Mouse (Mus musculus): ENCODE measurements around the gene Slc9a1.

The Slc9a1 gene

DNA sequence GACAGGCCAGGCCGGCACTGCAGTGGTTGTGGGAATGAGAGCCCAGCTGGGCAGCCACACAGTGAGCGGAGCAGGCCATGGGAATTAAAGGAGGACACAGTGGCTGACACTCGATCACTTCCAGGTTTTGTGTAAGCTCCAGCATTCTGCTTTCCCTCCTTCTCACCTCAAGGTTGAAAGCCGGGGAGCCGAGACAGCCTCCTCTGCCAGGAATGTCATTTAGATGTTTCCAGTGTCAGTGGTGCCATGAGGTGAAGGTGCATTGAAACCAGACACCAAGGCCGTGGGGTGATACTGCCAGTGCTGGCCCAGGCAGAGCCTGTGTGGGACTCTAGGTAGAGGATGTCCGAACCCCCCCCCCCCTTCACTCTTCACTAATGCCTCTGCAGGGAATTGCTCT lies 30.6 kb downstream of the Slc9a1 start:
- peak in 1 of 2 experiments; percentile 66 for DNase-seq (ENCODE audit: inconsistent age in 2 of 2, low spot score in 1 of 2)

DNA sequence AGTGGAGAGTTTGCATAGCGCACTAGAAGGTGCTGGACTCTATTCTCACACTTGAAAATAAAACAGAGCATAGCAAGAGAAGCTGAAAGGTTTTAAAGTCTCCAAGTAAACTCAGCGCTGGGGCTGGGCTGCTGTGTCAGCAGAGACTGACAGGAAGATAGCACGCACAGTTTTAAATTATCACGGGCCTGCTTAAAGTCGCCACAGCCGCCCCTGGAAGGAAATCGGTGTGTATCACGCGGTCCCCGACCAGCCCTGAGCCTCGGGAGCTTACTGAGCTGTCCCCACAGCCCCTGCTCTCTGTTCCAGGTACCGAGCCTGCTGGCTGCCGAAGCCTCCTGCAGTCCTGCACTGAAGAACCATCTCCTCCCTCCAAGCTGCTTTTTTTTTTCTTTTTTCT lies 32.5 kb downstream of the Slc9a1 start:
- DNase-seq (ENCODE audit: inconsistent age in 2 of 2, low spot score in 1 of 2) = no peak

DNA sequence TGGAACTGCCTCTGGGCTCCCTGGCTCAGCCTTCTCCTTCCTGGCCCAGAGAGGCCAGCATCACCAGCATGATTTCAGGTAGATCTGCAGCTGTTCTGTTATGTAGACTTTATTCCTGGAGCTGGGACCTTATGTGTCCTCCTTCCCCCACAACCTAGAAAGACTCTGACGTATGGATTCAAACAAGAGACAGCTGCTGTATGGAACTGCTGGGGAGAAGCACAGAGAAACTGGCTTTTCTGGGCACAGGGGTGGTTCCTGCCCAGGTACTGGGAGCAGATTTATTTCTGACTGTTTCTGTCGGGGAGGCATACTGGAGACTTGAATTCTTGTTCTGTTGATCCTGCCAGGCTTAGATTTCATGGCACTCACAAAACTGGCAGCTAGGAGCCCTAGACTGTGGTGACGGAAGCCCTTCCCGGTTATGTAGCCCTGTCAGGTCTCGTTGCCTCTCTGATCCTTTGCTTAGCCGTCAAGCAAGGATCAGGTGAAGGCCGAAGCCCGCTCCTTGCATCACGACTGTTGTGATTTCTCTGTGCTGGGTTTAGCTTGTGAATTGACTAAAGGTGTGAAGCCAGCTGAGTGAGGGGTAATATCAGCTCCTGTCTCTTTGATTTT lies 34.2 kb downstream of the Slc9a1 start:
- peak in 1 of 2 experiments; percentile 44 for DNase-seq (ENCODE audit: inconsistent age in 2 of 2, low spot score in 1 of 2)

DNA sequence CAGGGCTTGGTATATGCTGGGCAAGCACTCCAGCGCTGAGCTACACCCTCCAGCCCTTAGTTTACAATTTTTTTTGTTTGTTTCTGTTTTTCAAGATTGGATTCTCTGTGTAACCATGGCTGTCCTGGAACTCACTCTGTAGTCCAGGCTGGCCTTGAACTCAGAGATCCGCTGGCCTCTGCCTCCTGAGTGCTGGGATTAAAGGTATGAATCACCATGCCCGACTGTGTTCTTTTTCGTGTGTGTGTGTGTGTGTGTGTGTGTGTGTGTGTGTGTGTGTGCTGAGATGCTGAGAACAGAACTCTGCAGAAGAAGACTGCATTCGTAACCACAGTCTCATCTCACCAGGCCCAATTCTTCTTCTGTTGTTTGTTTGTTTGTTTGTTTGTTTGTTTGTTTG lies 34.8 kb downstream of the Slc9a1 start:
- peak in 1 of 2 experiments; percentile 70 for DNase-seq (ENCODE audit: inconsistent age in 2 of 2, low spot score in 1 of 2)

DNA sequence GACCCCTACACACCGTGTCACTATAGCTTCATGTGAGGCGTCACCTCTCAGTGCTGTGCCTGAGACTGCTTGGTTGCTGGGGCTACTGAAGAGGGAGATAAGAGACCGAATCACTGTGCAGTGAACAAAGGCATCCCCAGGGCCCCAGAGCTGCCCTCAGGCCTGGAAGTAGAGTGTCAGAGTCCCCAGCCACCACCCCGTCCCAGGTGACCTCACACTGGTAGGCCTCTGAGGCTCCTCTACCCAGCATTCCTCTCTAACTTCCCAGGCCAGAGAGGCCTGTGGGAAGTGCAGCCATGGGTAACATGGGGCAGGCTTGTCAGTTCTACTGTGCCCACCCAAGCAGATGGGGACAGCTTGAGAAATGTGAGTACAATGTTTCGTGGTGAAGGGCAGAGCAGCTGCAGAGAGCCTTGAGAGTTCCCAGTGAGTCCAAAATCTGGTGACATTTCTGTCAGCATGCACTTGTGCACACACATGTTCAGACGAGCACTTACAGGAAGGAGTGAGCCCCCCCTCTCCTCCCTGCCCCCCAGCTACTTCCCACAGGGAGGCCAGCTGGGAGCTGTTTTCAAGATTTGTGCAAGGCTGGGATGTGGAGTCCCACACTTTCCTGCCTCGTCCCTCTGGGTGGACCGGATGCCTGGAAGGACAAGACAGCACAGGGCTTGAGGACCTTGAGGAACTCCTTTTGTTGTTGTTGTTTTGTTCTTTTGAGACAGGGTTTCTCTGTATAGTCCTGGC lies 37.0 kb downstream of the Slc9a1 start:
- peak in 1 of 2 experiments; percentile 63 for DNase-seq (ENCODE audit: inconsistent age in 2 of 2, low spot score in 1 of 2)

DNA sequence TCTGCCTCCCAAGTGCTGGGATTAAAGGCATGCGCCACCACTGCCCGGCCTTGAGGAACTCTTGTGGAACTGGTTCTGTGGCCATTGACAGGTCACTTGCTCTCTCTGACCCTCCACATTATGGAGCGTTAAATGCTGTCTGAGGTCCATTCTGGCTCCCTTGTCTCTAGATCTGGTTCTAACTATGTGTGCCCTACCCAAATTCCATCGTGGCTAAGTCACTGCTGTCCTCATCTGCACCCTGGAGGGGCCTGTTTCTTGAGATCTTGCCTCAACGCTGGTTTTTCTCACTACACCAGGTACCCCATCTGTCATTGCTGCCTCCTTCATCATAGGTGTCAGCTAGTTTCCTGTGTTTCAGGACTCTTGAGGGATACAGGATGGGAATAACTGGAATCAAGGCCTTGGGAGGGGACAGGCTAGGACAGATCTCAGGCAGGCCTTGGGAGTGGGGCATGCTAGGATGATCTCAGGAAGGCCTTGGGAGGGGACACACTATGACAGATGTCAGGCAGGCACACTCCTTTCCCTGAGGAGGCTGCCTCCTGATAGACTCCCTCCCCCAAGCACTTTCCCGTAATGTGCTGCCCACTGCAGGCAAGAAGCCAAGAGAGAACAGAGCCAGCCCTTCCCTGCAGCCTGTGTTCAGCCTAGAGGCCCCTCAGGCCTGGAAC lies 37.7 kb downstream of the Slc9a1 start:
- peak; percentile 85 to 88 for DNase-seq (ENCODE audit: inconsistent age in 2 of 2, low spot score in 1 of 2)

DNA sequence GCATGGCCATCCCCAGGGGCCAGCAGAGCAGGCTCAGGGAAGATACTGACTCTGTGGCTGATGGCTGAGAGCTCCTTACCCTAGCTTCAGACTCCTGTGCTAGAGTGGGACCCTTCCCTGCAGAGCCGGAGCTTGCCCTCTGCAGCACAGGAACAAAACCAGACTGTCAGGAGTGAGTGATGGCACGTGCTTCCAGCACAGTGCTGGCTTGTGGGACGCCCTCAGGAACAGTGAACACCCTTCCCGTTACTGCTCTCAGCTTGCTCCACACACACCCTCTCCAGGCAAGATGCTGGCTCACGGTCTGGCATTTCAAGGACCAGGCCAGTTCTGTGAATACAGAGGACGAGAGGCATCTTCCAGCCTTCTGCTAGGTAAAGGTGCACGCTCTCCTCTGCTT lies 38.5 kb downstream of the Slc9a1 start:
- DNase-seq (ENCODE audit: inconsistent age in 2 of 2, low spot score in 1 of 2) = peak; percentile 61 to 78

DNA sequence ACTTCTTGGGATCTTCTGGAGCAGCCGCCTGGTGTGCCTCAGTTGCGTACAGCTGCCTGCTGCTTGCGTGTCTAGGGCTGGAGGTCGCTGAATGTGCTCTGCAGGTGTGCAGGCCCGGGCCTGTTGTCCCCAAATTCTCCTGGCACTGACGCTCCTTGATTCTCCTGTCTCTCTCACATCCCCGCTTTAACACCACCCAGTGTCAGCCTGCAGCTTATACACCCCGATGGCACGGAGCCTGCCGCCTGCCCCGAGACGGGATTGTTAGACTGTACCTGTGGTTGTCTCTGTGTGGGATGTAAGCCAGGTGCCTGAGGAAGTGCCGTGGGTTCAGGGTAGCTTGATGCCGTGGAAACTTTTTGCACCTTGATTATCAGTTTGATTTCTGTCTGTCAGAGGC lies 41.5 kb downstream of the Slc9a1 start:
- peak in 1 of 2 experiments; percentile 11 for DNase-seq (ENCODE audit: inconsistent age in 2 of 2, low spot score in 1 of 2)

DNA sequence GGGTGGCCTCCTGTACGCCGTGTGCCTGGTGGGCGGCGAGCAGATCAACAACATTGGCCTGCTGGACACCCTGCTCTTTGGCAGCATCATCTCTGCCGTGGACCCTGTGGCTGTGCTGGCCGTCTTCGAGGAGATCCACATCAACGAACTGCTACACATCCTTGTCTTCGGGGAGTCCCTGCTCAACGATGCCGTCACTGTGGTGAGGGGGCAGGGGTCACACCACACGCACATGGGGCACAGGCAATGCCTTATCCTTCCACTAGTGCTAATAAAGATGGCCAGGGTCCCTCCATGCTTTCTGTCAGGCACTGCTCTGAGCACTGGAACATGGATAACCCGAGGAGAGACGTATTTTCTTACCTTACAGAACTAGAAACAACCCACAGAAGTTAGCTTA lies 42.6 kb downstream of the Slc9a1 start:
- peak in 1 of 2 experiments; percentile 11 for DNase-seq (ENCODE audit: inconsistent age in 2 of 2, low spot score in 1 of 2)

DNA sequence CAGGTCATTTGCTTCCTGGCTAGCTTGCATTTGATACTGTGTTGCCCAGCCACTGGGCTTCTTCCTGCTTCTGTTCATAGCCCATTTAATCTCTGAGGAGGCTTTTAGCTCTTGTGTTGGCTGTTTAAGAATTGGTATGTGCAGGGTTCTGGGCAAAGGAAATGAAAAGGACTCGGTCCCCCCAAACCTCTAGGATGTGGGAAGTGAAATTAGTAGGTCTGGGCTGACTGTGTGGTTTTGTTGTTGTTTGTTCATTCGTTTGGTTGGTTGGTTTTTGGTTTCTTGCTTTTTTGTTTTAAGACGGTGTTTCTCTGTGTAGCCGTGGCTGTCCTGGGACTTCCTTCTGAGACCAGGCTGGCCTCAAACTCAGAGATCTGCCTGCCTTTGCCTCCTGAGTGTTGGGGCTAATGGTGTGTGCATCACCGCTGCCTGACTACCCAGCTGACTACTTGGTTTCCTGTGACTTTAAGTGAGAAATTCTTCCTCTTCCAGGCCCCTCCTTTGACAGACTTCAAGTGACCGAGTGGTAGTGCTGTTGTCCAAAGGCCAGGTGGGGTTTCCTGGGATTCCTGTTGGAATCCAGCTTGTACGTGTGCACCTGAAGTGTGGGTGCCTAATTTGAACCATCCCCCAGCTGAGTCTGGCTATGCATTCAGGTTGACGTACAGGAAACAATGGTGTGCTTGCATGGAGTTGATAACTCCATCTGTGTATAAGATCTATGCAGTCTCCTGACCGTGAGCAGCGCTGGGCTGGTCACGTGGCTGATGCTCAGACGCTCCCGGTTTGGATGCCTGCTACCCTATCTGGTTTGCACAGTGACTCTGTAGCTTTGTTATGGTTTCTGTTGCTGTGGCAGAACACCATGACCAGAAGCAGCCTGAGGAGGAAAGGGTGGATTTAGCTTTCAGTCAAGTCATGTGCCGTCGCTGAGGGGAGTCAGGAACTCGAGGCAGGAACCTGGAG lies 43.4 kb downstream of the Slc9a1 start:
- DNase-seq (ENCODE audit: inconsistent age in 2 of 2, low spot score in 1 of 2) = no peak

DNA sequence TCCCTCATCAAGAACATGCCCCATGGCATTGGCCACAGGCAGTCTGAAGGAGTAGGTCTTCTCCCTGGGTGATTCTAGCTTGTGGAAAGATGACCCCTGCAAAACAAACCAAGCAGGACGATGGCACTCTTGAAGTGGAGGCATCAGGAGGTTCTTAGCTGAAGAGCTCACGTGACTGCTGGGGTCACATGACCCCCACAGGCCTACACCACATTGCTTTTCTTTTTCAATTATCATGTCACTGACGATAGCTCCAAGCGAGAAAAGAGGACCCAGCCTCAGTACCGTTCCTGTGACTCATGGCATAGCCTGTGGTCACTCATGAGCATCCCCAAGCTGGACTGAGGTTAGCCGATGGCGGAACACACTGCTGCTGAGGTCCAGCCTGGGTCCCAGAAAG lies 44.1 kb downstream of the Slc9a1 start:
- DNase-seq (ENCODE audit: inconsistent age in 2 of 2, low spot score in 1 of 2) = no peak

DNA sequence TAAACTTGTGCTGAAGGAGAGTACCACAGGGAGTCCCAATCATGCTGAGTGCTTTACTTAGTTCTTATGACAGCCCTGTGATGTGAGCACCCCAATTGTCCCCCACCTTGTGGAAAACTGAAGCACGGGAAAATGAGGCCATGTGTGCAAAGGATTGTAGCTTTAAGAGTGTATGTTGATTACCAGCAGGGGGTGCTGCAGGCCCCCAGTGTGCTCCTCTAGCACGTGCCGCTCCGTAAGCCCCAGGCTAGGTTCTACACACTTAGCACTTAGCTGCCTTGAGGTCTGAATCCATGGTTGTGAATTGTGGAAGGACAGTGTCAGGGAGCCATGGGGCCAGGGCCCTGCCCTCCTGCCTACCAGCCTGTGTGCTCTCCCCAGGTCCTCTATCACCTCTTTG lies 45.4 kb downstream of the Slc9a1 start:
- DNase-seq (ENCODE audit: inconsistent age in 2 of 2, low spot score in 1 of 2) = peak in 1 of 2 experiments; percentile 28

DNA sequence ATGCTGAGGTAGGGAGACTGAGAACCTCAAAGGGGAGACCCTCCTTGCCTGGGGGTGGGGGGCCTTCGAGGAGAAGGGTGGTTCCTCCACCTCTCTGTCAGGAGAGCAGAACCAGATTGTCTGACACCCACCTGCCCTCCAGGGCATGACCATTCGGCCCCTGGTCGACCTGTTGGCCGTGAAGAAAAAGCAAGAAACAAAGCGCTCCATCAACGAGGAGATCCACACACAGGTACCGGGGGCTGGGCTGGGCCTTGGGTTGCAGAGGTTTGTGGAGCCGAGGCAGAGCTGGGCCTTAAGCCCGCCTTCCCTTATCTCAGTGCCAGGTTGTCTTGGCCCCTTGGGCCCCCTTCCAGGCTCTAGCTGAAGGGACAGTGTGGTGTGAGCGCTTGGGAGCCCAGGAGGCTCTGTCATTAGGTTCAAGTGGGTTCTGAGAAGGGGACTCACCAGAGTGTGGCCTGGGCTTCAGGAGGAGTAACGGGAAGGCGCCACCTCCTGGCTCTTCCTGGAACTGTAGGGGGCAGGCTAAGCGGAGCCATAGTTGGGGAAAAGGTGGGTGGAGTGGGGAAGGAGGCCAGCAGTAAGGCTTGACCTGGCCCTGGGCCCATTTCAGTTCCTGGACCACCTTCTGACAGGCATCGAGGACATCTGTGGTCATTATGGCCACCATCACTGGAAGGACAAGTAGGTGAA lies 50.0 kb downstream of the Slc9a1 start:
- peak; percentile 64 to 84 for DNase-seq (ENCODE audit: inconsistent age in 2 of 2, low spot score in 1 of 2)

DNA sequence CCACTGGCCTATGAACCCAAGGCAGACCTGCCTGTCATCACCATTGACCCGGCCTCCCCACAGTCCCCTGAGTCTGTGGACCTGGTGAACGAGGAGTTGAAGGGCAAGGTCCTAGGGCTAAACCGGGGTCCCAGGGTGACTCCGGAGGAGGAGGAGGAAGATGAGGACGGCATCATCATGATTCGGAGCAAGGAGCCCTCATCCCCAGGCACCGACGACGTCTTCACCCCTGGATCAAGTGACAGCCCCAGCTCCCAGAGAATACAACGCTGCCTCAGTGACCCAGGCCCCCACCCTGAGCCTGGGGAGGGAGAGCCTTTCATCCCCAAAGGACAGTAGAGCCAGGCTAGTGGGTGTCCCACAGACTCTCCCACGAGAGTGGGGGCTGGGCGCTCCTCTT lies 52.5 kb downstream of the Slc9a1 start:
- peak in 1 of 2 experiments; percentile 17 for DNase-seq (ENCODE audit: inconsistent age in 2 of 2, low spot score in 1 of 2)

DNA sequence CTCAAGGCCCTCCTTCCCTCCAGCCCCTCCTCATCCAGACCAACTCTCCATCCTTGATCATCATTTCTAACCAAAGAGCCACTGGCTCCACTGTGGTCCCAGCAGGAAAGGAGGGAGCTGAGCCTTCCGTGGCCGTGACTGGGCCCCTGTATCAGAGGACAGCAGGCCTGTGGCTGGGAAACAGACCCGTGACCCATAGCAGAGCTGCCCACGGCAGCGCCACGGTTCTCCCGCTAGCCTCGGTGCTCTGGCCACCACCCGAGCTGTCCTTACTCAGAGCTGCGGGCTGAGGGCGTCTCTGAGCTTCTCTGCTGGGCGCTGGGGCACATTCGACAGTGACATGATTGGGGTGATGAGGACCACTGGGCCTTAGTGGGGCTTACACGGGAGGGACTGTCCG lies 53.1 kb downstream of the Slc9a1 start:
- DNase-seq (ENCODE audit: inconsistent age in 2 of 2, low spot score in 1 of 2) = peak in 1 of 2 experiments; percentile 24

DNA sequence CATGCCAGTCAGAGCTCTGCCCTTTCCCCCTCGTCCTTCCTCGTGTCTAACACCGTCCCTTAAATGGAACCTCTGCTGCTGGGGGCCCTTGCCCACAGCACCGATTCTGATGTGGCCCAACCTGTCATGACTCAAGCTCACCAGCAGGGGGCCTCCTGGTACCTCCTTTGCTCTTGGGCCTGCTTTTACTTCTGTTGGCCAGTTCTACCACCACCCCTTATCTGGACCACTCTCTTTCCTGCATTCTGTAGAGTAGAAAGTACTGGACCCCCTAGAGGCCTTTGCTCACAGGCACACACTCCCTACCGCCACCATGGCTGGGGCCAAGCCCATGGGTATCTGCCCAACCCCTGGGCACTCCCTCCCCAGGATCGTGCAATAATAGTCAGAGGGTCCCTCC lies 53.6 kb downstream of the Slc9a1 start:
- DNase-seq (ENCODE audit: inconsistent age in 2 of 2, low spot score in 1 of 2) = peak; percentile 57 to 80

DNA sequence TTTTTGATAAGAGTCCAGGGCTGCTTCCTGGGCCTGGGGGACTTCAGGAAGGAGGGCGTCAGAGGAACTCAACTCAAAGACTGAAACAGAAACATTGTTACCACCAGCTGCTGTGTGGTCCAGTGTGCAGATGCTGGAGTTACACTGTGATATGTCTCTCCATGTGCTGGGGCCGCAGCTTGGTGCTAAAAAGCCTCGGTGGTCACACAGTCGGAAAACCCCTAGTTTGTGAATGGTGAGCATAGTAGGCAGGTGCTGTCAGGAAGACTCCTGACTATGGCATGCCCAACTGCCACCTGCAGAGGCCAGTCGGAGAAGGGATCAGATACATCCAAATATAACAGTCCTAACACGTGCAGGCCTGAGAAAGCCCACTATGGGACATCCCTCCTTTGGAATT lies 54.2 kb downstream of the Slc9a1 start:
- DNase-seq (ENCODE audit: inconsistent age in 2 of 2, low spot score in 1 of 2) = no peak

DNA sequence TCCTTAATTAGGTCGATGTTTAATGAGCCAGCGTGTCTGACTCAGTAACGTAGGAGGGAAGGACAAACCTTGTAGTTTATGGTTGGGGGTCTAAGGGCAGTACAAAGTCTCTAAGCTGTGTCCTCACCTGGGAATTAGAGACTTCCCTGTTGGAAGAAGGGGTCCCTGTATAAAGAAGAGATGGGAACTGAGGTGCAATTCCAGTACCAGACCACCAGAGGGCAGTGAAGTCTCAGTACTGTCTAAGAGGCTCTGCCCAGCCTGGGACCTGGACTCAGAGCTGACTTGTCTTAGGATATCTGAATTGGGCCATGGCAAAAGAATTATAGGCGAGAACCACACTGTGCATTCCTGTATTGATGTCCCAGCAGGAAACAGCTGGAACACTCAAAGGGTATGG lies 54.6 kb downstream of the Slc9a1 start:
- DNase-seq (ENCODE audit: inconsistent age in 2 of 2, low spot score in 1 of 2) = peak; percentile 65 to 88

DNA sequence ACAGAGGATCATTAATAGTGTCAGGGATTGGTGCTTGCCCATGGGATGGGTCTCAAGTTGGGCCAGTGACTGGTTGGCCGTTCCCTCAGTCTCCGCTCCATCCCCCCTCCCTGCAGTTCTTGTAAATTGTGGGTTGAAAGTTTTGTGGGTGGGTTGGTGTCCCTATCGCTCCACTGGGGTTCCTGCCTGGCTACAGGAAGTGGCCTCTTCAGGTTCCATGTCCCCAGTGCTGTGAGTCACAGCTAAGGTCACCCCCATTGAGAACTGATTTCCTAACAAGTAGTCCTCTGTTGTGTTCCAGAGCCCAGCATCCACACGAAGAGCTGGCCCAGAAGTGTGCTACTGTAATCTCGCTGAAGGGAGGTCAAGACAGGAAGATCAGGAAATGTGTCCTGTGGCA lies 56.6 kb downstream of the Slc9a1 start:
- DNase-seq (ENCODE audit: inconsistent age in 2 of 2, low spot score in 1 of 2) = no peak

DNA sequence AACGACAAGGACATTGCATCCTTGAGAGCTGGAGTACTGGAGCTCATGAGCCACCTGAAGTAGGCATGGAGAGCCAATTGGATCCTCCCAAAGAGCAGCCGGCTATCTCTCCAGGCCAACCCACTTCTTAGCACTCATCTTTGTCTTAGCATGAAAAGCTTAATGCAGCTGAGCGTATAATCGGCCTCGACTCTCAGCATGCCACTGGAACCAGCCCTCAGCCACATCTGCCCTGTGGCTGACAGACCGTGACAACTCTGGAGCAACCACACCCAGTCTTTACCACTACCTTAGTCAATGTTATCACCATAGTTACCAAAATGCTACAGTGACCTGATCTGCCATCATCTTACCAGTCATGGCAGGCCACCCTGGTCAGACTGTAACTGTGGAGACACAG lies 62.0 kb downstream of the Slc9a1 start:
- no peak for DNase-seq (ENCODE audit: inconsistent age in 2 of 2, low spot score in 1 of 2)

Measured in adrenal gland, adult (tissue).